Mouse (Mus musculus) CH12.LX (cell line): ENCODE measurements around the gene Ubald2. TPM values are rescaled to one million over a fixed set of nuclear protein-coding genes. Genes with fewer than 3 reads are reported as not detected.

Experiments used
- DNase-seq: peaks from one replicate; pipeline ENCODE4 v3.0.0-alpha.2; 2013; ENCODE audit errors: extremely low read depth
- H3K27ac ChIP-seq: 2 replicates; pipeline ENCODE4 v1.5.1; 2012; ENCODE audit warnings: low read depth, mild to moderate bottlenecking, control low read depth, moderate library complexity; ENCODE audit not compliant: insufficient read depth
- H3K27me3 ChIP-seq: replicated peaks from 2 replicates; pipeline ENCODE3; 2012; ENCODE audit warnings: inconsistent platforms
- H3K36me3 ChIP-seq, 2 experiments: replicated peaks in 1 of 2; 2 replicates each; pipeline versions ENCODE3 to v1.6.1; 2012; ENCODE audit warnings: inconsistent platforms in 1 of 2, low read length in 1 of 2, mild to moderate bottlenecking in 1 of 2, mixed read lengths in 1 of 2, moderate library complexity in 1 of 2; ENCODE audit not compliant: control insufficient read depth in 1 of 2, insufficient read depth in 1 of 2
- H3K4me1 ChIP-seq, 2 experiments: 2 replicates each; pipeline ENCODE4 v1.6.1; 2012; ENCODE audit warnings: inconsistent platforms in 1 of 2, moderate library complexity in 1 of 2; ENCODE audit not compliant: insufficient read depth in 2 of 2, control insufficient read depth in 1 of 2
- H3K4me2 ChIP-seq: 2 replicates; pipeline ENCODE4 v1.6.1; 2012; ENCODE audit warnings: low read depth, mild to moderate bottlenecking, control low read depth; ENCODE audit not compliant: poor library complexity, insufficient read depth, severe bottlenecking
- H3K4me3 ChIP-seq, 3 experiments: fragments of 150-350 bp in 1 of 3; sonication (generic) in 1 of 3; replicated peaks in 1 of 3; 2 replicates each; pipeline versions ENCODE3 to v1.5.1; 2011 to 2012; ENCODE audit warnings: low read depth in 2 of 3, low read length in 2 of 3, mild to moderate bottlenecking in 2 of 3, moderate library complexity in 2 of 3, control low read depth in 1 of 3, improper control_type of control experiment in 1 of 3, inconsistent platforms in 1 of 3, mixed read lengths in 1 of 3; ENCODE audit not compliant: poor library complexity in 1 of 3
- H3K79me2 ChIP-seq: replicated peaks from 2 replicates; pipeline ENCODE4 v1.6.1; 2012; ENCODE audit warnings: mild to moderate bottlenecking, moderate library complexity; ENCODE audit not compliant: control insufficient read depth, poor library complexity, insufficient read depth, severe bottlenecking; ENCODE audit errors: extremely low read depth
- H3K9ac ChIP-seq: 2 replicates; pipeline ENCODE4 v1.6.1; 2012; ENCODE audit warnings: low read depth, mild to moderate bottlenecking, control low read depth, moderate library complexity; ENCODE audit not compliant: insufficient read depth
- H3K9me3 ChIP-seq: replicated peaks from 2 replicates; pipeline ENCODE3; 2012; ENCODE audit warnings: low read length, inconsistent platforms, mixed read lengths
- BHLHE40 ChIP-seq: IDR thresholded peaks from 2 replicates; pipeline ENCODE4 v1.6.1; 2011; ENCODE audit warnings: mild to moderate bottlenecking, low read depth, low read length, improper control_type of control experiment
- CHD1 ChIP-seq: IDR thresholded peaks from 2 replicates; pipeline ENCODE4 v1.6.1; 2012; ENCODE audit warnings: low read depth, low read length, improper control_type of control experiment, inconsistent platforms
- CHD2 ChIP-seq: IDR thresholded peaks from 2 replicates; pipeline ENCODE4 v1.6.1; 2011; ENCODE audit warnings: low read length, improper control_type of control experiment
- E2F4 ChIP-seq: IDR thresholded peaks from 2 replicates; pipeline ENCODE4 v1.6.1; 2011; ENCODE audit warnings: low read depth, low read length, improper control_type of control experiment; ENCODE audit not compliant: insufficient replicate concordance
- ELF1 ChIP-seq: IDR thresholded peaks from 2 replicates; pipeline ENCODE4 v1.6.1; 2014; ENCODE audit warnings: low read depth, mild to moderate bottlenecking, inconsistent platforms, low read length, improper control_type of control experiment
- EP300 ChIP-seq: IDR thresholded peaks from 2 replicates; pipeline ENCODE4 v1.6.1; 2011; ENCODE audit warnings: low read length, improper control_type of control experiment
- ETS1 ChIP-seq: conservative IDR thresholded peaks from 2 replicates; pipeline ENCODE4 v1.6.1; 2012; ENCODE audit warnings: low read depth, mild to moderate bottlenecking, inconsistent platforms, low read length, improper control_type of control experiment, moderate library complexity
- GABPA ChIP-seq: IDR thresholded peaks from 2 replicates; pipeline ENCODE4 v1.6.1; 2012; ENCODE audit warnings: low read depth, low read length, improper control_type of control experiment, inconsistent platforms; ENCODE audit not compliant: insufficient replicate concordance
- HCFC1 ChIP-seq: IDR thresholded peaks from 2 replicates; pipeline ENCODE4 v1.6.1; 2012; ENCODE audit warnings: low read depth, mild to moderate bottlenecking, inconsistent platforms, low read length, improper control_type of control experiment
- IRF4 ChIP-seq: IDR thresholded peaks from 2 replicates; pipeline ENCODE4 v1.6.1; 2014; ENCODE audit warnings: low read depth, mild to moderate bottlenecking, inconsistent platforms, low read length, improper control_type of control experiment
- JUN ChIP-seq: IDR thresholded peaks from 2 replicates; pipeline ENCODE4 v1.6.1; 2011; ENCODE audit warnings: low read depth, mild to moderate bottlenecking, low read length, improper control_type of control experiment, moderate library complexity; ENCODE audit not compliant: insufficient read depth
- JUND ChIP-seq: conservative IDR thresholded peaks from 2 replicates; pipeline ENCODE4 v1.6.1; 2011; ENCODE audit warnings: low read depth, low read length, improper control_type of control experiment
- KAT2A ChIP-seq: IDR thresholded peaks from 2 replicates; pipeline ENCODE4 v1.6.1; 2012; ENCODE audit warnings: low read length, improper control_type of control experiment, inconsistent platforms; ENCODE audit not compliant: insufficient replicate concordance
- MAFK ChIP-seq: IDR thresholded peaks from 2 replicates; pipeline ENCODE4 v1.6.1; 2011; ENCODE audit warnings: low read length, improper control_type of control experiment; ENCODE audit not compliant: insufficient replicate concordance
- MAX ChIP-seq: IDR thresholded peaks from 2 replicates; pipeline ENCODE4 v1.6.1; 2011; ENCODE audit warnings: low read length, improper control_type of control experiment
- MEF2A ChIP-seq: IDR thresholded peaks from 2 replicates; pipeline ENCODE4 v1.6.1; 2014; ENCODE audit warnings: low read depth, mild to moderate bottlenecking, inconsistent platforms, low read length, improper control_type of control experiment, borderline replicate concordance
- MXI1 ChIP-seq: IDR thresholded peaks from 2 replicates; pipeline ENCODE4 v1.6.1; 2011; ENCODE audit warnings: mild to moderate bottlenecking, low read depth, low read length, improper control_type of control experiment
- MYC ChIP-seq: IDR thresholded peaks from 2 replicates; pipeline ENCODE4 v1.6.1; 2011; ENCODE audit warnings: low read depth, mild to moderate bottlenecking, improper control_type of control experiment, low read length
- NELFE ChIP-seq: IDR thresholded peaks from 2 replicates; pipeline ENCODE4 v1.6.1; 2011; ENCODE audit warnings: low read depth, low read length, improper control_type of control experiment
- NRF1 ChIP-seq: IDR thresholded peaks from 2 replicates; pipeline ENCODE4 v1.6.1; 2014; ENCODE audit warnings: low read depth, mild to moderate bottlenecking, inconsistent platforms, low read length, improper control_type of control experiment, moderate library complexity
- PAX5 ChIP-seq: IDR thresholded peaks from 2 replicates; pipeline ENCODE4 v1.6.1; 2012; ENCODE audit warnings: low read length, inconsistent platforms, mixed read lengths
- POLR2A ChIP-seq: IDR thresholded peaks from 2 replicates; pipeline ENCODE4 v1.6.1; 2011; ENCODE audit warnings: low read depth, mild to moderate bottlenecking, improper control_type of control experiment, low read length
- POLR2AphosphoS2 ChIP-seq: IDR thresholded peaks from 2 replicates; pipeline ENCODE4 v1.6.1; 2011; ENCODE audit warnings: low read depth, low read length, improper control_type of control experiment
- RCOR1 ChIP-seq: conservative IDR thresholded peaks from 2 replicates; pipeline ENCODE4 v1.6.1; 2012; ENCODE audit warnings: low read depth, mild to moderate bottlenecking, inconsistent platforms, low read length, improper control_type of control experiment
- SIN3A ChIP-seq: IDR thresholded peaks from 2 replicates; pipeline ENCODE4 v1.6.1; 2012; ENCODE audit warnings: low read length, improper control_type of control experiment, inconsistent platforms
- SMC3 ChIP-seq: IDR thresholded peaks from 2 replicates; pipeline ENCODE4 v1.6.1; 2011; ENCODE audit warnings: low read depth, low read length, improper control_type of control experiment
- TCF12 ChIP-seq: IDR thresholded peaks from 2 replicates; pipeline ENCODE4 v1.6.1; 2014; ENCODE audit warnings: low read depth, mild to moderate bottlenecking, inconsistent platforms, low read length, improper control_type of control experiment
- USF1 ChIP-seq: IDR thresholded peaks from 2 replicates; pipeline ENCODE4 v1.6.1; 2014; ENCODE audit warnings: low read depth, mild to moderate bottlenecking, inconsistent platforms, low read length, improper control_type of control experiment
- USF2 ChIP-seq: conservative IDR thresholded peaks from 2 replicates; pipeline ENCODE4 v1.6.1; 2011; ENCODE audit warnings: low read depth, low read length, improper control_type of control experiment
- ZKSCAN1 ChIP-seq: IDR thresholded peaks from 2 replicates; pipeline ENCODE4 v1.6.1; 2012; ENCODE audit warnings: low read depth, inconsistent platforms, low read length, improper control_type of control experiment, borderline replicate concordance
- ZNF384 ChIP-seq: IDR thresholded peaks from 2 replicates; pipeline ENCODE4 v1.6.1; 2012; ENCODE audit warnings: low read depth, low read length, improper control_type of control experiment, inconsistent platforms
- dilution Hi-C: fragments of 300-500 bp; cut with MboI; formaldehyde crosslinking; loops from 2 replicates; pipeline ENCODE4 v1.14.3; 2020; ENCODE audit warnings: low sequenced_read_pairs; ENCODE audit not compliant: extremely low pct_unique_long_range_greater_than_20kb, extremely low pct_ligation_motif_present
- in situ Hi-C: fragments of 300-500 bp; cut with MboI; formaldehyde crosslinking; loops from 3 replicates; pipeline ENCODE4 v1.14.3; 2019; ENCODE audit warnings: low sequenced_read_pairs, low pct_ligation_motif_present, low pct_unique_long_range_greater_than_20kb, mixed read lengths
- polyA plus RNA-seq: library from polyadenylated mRNA; unstranded; fragments of >175 nt; gene quantifications from 2 replicates; pipeline ENCODE4 v1.2.1, GENCODE M21; 2012; ENCODE audit warnings: low read depth; ENCODE audit not compliant: insufficient read length
- total RNA-seq, 2 experiments: library from RNA; depleted of rRNA; stranded (reverse); fragments of 300-350 nt in 1 of 2; fragments of >200 nt in 1 of 2; gene quantifications; 2 replicates each; pipeline ENCODE4 v1.2.3; 2012 to 2014

Ubald2 gene
- total and polyA plus RNA-seq, 3 experiments = 228 to 436 (median 336) TPM

- TF ChIP-seq MEF2A = 0 out of 2 replicates have a peak, but pooled peaks have one; percentile 17
- TF ChIP-seq KAT2A = no peak
- no peak for TF ChIP-seq NRF1
- TF ChIP-seq HCFC1 = no peak; the same call in 1 of the 2 replicates
- TF ChIP-seq CHD2 = no peak
- TF ChIP-seq ETS1 = no peak
- no peak for TF ChIP-seq ZKSCAN1
- peak; percentile 30 for TF ChIP-seq SIN3A
- no peak for TF ChIP-seq RCOR1
- TF ChIP-seq MAFK = no peak
- peak; percentile 30 for TF ChIP-seq ZNF384
- TF ChIP-seq MAX = no peak
- TF ChIP-seq BHLHE40 = no peak
- no peak for TF ChIP-seq USF2
- TF ChIP-seq EP300 = no peak
- TF ChIP-seq ELF1 = peak; percentile 34; the same call in 1 of the 2 replicates
Observed at GRCm38 (mm10) chr11:116434967-116435752, 1.3 kb downstream of the Ubald2 start (continued).

DNA sequence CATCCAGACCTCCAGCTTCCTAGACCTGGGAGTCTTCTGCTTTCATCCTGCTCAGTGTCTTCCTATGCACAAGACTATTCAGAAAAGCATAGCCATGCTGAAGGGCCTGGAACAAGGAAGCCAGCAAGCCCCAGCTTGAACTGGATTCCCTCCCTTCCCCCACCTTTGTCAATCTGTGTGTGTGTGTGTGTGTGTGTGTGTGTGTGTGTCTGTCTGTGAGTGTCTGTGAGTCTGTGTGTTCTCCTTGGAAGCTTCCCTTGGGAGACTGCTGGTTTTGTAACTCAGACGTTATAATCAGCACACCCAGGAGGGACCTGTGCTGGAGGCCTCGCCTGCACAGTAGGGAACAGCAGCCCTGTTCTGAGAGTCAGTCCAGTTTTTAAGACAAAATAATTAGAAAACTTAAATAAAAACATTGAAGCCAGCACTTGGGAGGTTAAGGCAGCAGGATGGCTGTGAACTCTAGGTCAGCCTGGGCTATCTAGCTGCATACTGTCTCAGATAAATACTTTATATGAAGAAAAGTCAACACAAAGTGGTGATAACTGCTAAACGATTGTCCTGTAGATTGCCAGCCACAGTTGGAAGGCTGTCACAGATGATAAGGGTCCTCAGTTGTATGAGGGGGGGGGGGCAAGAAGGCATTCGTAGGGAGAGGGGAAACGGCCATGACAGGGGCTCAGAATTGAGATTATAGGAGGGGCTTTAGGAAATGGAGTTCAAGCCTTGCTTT lies 2.3 kb downstream of the Ubald2 start:
- Histone ChIP-seq H3K79me2 (peaks cover 37% of the 10 kb centered on the region), H3K4me2 (peak overlapping the region; percentile 78), H3K4me1 (peaks cover 30 to 66% of the 10 kb centered on the region in 2 experiments), H3K27ac (peak overlapping the region; percentile 79), H3K9me3 (no peaks in the 10 kb centered on the region), H3K27me3 (no peaks in the 10 kb centered on the region), H3K4me3 (peak overlapping the region; percentile 67 to 83 (median 74)), H3K9ac (peak overlapping the region; percentile 95), H3K36me3 (peaks cover 22 to 42% of the 10 kb centered on the region in 2 experiments)
- dilution Hi-C loops = no loop called here
- DNase-seq = no peak
- in situ Hi-C loops = no loop called here
- TF ChIP-seq USF1 (no peak), BHLHE40 (no peak), SMC3 (peak; percentile 4; the same call in 1 of the 2 replicates), TCF12 (peak; percentile 54; the same call in 1 of the 2 replicates), POLR2AphosphoS2 (no peak; the same call in 1 of the 2 replicates), MYC (no peak), CHD2 (peak; percentile 80; the same call in 1 of the 2 replicates), NRF1 (0 out of 2 replicates have a peak, but pooled peaks have one; percentile 14), PAX5 (no peak), ETS1 (peak; percentile 40; the same call in 1 of the 2 replicates), IRF4 (peak; percentile 37; the same call in 1 of the 2 replicates), HCFC1 (no peak), JUN (no peak), POLR2A (no peak), JUND (no peak), MXI1 (no peak), NELFE (peak; percentile 5; the same call in 1 of the 2 replicates), E2F4 (no peak), SIN3A (no peak; the same call in 1 of the 2 replicates), CHD1 (peak; percentile 23; the same call in 1 of the 2 replicates), USF2 (no peak), KAT2A (0 out of 2 replicates have a peak, but pooled peaks have one; percentile 35), RCOR1 (0 out of 2 replicates have a peak, but pooled peaks have one; percentile 23), ELF1 (peak; percentile 53), MAFK (no peak), GABPA (no peak), ZNF384 (peak; percentile 5; the same call in 1 of the 2 replicates)
